Mouse (Mus musculus) heart, adult 2 months (tissue): ENCODE results near the gene Henmt1. TPM values are rescaled to one million over a fixed set of nuclear protein-coding genes. Genes with fewer than 3 reads are reported as not detected.

Source experiments
- DNase-seq, 2 experiments: peaks; one replicate each; pipeline ENCODE4 v3.0.0; 2021
- H3K27ac ChIP-seq: fragments of 200-600 bp; 2 replicates; pipeline ENCODE4 v1.8.1; 2022
- H3K27me3 ChIP-seq: fragments of 200-500 bp; 2 replicates; pipeline ENCODE4 v1.6.1; 2012; ENCODE audit warnings: mild to moderate bottlenecking, low read length, inconsistent platforms, mixed read lengths; ENCODE audit not compliant: control insufficient read depth, insufficient read depth
- H3K36me3 ChIP-seq: fragments of 200-500 bp; 2 replicates; pipeline ENCODE4 v1.6.1; 2012; ENCODE audit warnings: low read length, inconsistent platforms; ENCODE audit not compliant: control insufficient read depth, insufficient read depth
- H3K4me1 ChIP-seq: fragments of 200-500 bp; 2 replicates; pipeline ENCODE4 v1.6.1; 2011; ENCODE audit warnings: low read length; ENCODE audit not compliant: control insufficient read depth, insufficient read depth
- H3K4me3 ChIP-seq: fragments of 200-600 bp; 2 replicates; pipeline ENCODE4 v1.8.1; 2022
- H3K79me2 ChIP-seq: fragments of 200-500 bp; replicated peaks from 2 replicates; pipeline ENCODE4 v1.6.1; 2012; ENCODE audit warnings: mild to moderate bottlenecking, inconsistent platforms, low read length, moderate library complexity, mixed read lengths; ENCODE audit not compliant: control insufficient read depth, insufficient read depth
- H3K9ac ChIP-seq: fragments of 200-500 bp; 2 replicates; pipeline ENCODE4 v1.6.1; 2012; ENCODE audit warnings: low read depth, mild to moderate bottlenecking, control low read depth, inconsistent platforms, low read length, mixed read lengths
- CTCF ChIP-seq: fragments of 200-600 bp; IDR thresholded peaks from 2 replicates; pipeline ENCODE4 v1.8.1; 2022; ENCODE audit warnings: antibody characterized with exemption, mild to moderate bottlenecking, moderate library complexity
- EP300 ChIP-seq: fragments of 200-500 bp; IDR thresholded peaks from 2 replicates; pipeline ENCODE4 v1.6.1; 2011; ENCODE audit warnings: low read depth, low read length, control low read depth; ENCODE audit not compliant: insufficient read depth
- POLR2A ChIP-seq: fragments of 200-500 bp; IDR thresholded peaks from 2 replicates; pipeline ENCODE4 v1.6.1; 2011; ENCODE audit warnings: mild to moderate bottlenecking, low read depth, low read length, control low read depth; ENCODE audit not compliant: insufficient read depth
- WGBS: fragments of 180-500 bp; shearing (Covaris S2); methylation state at CpG from one replicate; pipeline ENCODE4 v1.1.7; 2018; 5-methylcytosine and 5-hydroxymethylcytosine counted together
- intact Hi-C: fragments of 180-260 bp; cut with DNase I; formaldehyde crosslinking; loops from one replicate; pipeline ENCODE4 v1.15.1; 2025
- polyA plus RNA-seq: library from polyadenylated mRNA; depleted of rRNA; stranded (reverse); fragments of >200 nt; gene quantifications from 2 replicates; pipeline ENCODE4 v1.2.3, GENCODE M21; 2012
- total RNA-seq, 2 experiments: library from RNA; stranded (reverse); gene quantifications; 2 replicates each; pipeline ENCODE4 v1.2.3; 2021

Gene Henmt1
- total and polyA plus RNA-seq, 3 experiments: not detected

DNA sequence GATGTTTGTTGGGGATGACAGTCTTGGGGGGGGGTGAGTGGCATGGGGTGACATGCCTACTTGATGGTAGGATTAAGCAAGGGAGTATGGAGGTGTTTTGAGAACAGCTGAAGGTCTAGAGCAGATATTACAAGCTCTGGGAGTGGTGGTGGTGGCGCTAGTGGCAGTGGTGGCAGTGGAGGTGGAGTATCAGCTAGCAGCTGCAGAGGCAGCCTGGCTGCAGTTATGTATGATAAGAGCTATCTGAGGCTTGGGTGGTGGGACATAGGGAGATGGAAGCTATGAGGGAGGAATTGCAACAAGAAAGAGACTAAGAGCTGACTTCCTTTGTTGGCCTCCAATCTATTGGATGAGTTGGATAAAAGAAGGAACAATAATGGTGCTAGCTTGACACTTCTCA is 17.9 kb upstream of the Henmt1 start:
- DNase-seq: no peak
- WGBS: 88% methylated on average over 1 of the region's 1 CpGs
- Histone ChIP-seq H3K36me3 (no peaks in the 10 kb centered on the region), H3K27me3 (no peaks in the 10 kb centered on the region), H3K27ac (no peak overlapping the region), H3K9ac (no peak overlapping the region), H3K79me2 (no peaks in the 10 kb centered on the region), H3K4me3 (no peak overlapping the region), H3K4me1 (no peaks in the 10 kb centered on the region)
- intact Hi-C loops: no loop called here
- TF ChIP-seq EP300: no peak
- no peak for TF ChIP-seq CTCF
- TF ChIP-seq POLR2A: no peak

DNA sequence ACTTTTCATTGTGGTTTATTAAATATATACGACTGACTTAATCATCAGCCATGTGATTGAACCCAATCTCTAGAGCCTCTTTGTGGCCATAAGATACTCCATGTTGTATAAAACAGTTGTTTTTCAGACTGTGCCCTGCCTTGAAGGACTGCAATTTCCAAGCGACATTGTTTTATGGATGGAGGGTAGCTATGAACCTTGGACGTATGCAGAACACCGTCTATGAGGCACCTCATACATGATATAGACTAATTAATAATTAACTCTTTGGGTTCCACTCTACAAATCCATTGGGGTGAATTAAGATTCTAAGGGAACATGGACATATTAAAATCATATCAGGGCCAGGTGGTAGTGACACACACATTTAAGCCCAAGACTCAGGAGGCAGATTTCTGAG is 14.0 kb upstream of the Henmt1 start:
- 89% methylated on average over 4 of the region's 4 CpGs for WGBS
- Histone ChIP-seq H3K4me3 (no peak overlapping the region), H3K79me2 (no peaks in the 10 kb centered on the region), H3K9ac (no peak overlapping the region), H3K4me1 (no peaks in the 10 kb centered on the region), H3K36me3 (no peaks in the 10 kb centered on the region), H3K27ac (no peak overlapping the region), H3K27me3 (no peaks in the 10 kb centered on the region)
- intact Hi-C loops: no loop called here
- TF ChIP-seq CTCF (no peak), POLR2A (no peak), EP300 (no peak)
- DNase-seq: no peak

DNA sequence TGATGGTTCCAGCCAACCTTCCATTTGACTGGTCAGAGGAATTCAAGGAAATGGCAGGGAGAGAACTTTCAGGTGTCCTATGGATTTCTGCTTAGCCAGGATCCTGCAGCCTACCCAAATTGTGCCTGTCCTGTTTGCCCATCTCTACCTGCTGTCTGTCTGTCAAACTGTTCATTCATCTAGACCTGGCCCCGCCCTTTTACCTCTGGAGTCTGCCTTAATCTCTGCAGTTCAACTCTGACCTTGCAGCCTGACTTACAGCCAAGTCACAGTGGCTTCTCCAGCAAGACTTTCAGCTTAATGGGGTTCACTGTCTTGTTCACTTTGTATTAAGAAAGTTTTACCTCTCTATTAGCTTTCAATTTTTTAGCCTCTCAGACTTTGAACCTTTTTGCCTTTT is 13.4 kb upstream of the Henmt1 start:
- Histone ChIP-seq H3K79me2 (no peaks in the 10 kb centered on the region), H3K4me1 (no peaks in the 10 kb centered on the region), H3K4me3 (no peak overlapping the region), H3K9ac (no peak overlapping the region), H3K36me3 (no peaks in the 10 kb centered on the region), H3K27me3 (no peaks in the 10 kb centered on the region), H3K27ac (no peak overlapping the region)
- DNase-seq: no peak
- WGBS: 63% methylated on average over 1 of the region's 1 CpGs
- TF ChIP-seq EP300 (no peak), POLR2A (no peak), CTCF (no peak)
- intact Hi-C loops: no loop called here

DNA sequence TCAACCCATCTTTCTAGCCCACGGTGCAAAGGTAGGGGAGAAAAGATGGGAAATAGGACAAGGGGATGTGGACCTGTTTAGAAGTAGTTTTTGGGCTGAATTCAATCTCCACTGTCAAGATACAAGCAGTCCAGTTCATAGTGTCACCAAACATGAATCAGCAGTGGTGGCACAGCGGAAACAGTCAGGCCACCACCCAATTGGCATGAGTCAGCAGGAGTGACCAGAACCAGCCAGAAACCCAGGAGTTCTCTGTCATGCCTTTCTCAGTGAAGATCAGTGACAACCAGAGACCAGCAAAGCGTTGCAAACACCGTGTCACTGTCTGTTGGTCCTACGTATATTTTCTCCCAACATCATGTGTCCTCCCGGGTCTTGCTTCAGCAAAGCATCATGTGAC is 6.1 kb upstream of the Henmt1 start:
- DNase-seq: no peak
- Histone ChIP-seq H3K36me3 (no peaks in the 10 kb centered on the region), H3K27ac (no peak overlapping the region), H3K9ac (no peak overlapping the region), H3K27me3 (no peaks in the 10 kb centered on the region), H3K4me1 (no peaks in the 10 kb centered on the region), H3K4me3 (no peak overlapping the region), H3K79me2 (no peaks in the 10 kb centered on the region)
- 89% methylated on average over 6 of the region's 6 CpGs for WGBS
- intact Hi-C loops: no loop called here
- TF ChIP-seq EP300 (no peak), CTCF (no peak)

DNA sequence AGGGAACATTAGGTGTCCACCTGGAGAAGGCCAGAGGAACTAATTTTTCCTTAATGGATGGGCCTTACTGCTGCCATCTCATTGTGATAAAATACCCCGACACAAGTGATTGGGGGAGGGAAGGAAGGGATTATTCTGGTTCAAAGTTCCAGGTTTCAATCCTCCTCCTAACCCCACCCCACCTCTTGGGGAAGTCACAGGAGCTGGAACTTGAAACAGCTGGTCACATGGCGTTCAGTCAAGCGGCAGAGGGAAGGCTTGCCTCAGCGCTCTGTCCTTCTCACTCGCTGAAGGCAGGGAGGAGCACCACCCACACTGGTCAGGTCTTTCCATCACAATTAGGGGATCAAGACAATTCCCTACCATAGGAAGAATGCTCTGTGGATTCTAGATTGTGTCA is 982 bp upstream of the Henmt1 start:
- DNase-seq: no peak
- TF ChIP-seq POLR2A: no peak
- TF ChIP-seq EP300: no peak
- TF ChIP-seq CTCF: no peak
- Histone ChIP-seq H3K79me2 (no peaks in the 10 kb centered on the region), H3K9ac (no peak overlapping the region), H3K36me3 (no peaks in the 10 kb centered on the region), H3K27ac (no peak overlapping the region), H3K4me1 (no peaks in the 10 kb centered on the region), H3K4me3 (no peak overlapping the region), H3K27me3 (peaks cover 2% of the 10 kb centered on the region)
- intact Hi-C loops: no loop called here
- 89% methylated on average over 5 of the region's 5 CpGs for WGBS

DNA sequence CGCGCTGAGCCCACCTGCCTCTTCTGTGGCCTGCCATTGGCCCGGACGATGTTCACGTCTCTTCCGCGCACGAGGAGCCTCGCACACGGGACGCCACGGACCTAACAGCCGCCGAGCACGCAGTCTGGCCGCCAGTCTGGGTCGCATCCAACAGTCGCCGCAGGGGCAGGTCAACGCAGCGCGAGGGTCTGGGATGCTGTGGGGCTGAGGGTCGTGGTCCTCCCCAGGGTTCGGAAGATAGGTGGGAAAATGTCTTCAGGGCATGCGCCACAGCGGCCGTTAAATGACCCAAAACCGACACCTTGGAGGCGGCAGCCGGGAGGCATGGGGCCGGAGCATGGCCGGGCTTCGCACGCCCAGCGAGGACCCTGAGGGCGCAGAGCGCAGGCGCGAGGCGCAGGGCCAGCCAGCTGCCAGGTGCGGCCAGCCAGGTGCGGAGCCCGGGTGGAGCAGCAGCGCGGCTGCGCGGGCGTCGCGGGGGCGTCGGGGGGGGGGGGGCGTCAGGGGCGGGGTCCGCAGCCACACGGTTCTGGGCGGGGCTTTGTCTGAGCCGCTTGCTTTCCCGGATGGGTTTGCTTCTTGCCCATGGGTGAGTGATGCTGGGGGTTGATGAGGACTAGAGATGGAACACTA is 444 bp downstream of the Henmt1 start, which contains the start of gene Gm9857:
Gm9857 (minus strand) TSS at position 445 of the 633 bp plus-strand sequence.
- Histone ChIP-seq H3K4me1 (no peaks in the 10 kb centered on the region), H3K79me2 (no peaks in the 10 kb centered on the region), H3K4me3 (no peak within 1 kb of the TSS), H3K36me3 (no peaks in the 10 kb centered on the region), H3K9ac (no peak within 1 kb of the TSS), H3K27ac (no peak within 1 kb of the TSS), H3K27me3 (peaks cover 2% of the 10 kb centered on the region)
- 42% methylated on average over 56 of the region's 59 CpGs for WGBS
- intact Hi-C loops: no loop called here
- no peak for DNase-seq
- no peak for TF ChIP-seq POLR2A
- TF ChIP-seq CTCF: no peak
- no peak for TF ChIP-seq EP300
